Mouse (Mus musculus) liver, embryonic 14.5 days (tissue): Measurements from ENCODE around the gene Plac1.

Source experiments
- CTCF ChIP-seq: IDR thresholded peaks from 2 replicates; pipeline ENCODE4 v1.5.1; 2016; ENCODE audit warnings: antibody characterized with exemption, low read depth, control low read depth
- EP300 ChIP-seq: IDR thresholded peaks from 2 replicates; pipeline ENCODE4 v1.6.1; 2016; ENCODE audit warnings: antibody characterized with exemption, low read depth

- TF ChIP-seq CTCF: no peak
- peak; percentile 86 for TF ChIP-seq EP300
Measured at GRCm38 (mm10) chrX:53088663-53089292, 151.1 kb downstream of the Plac1 start.
